Mouse (Mus musculus) thymus, adult 2 months (tissue): Measurements from ENCODE around the gene Mrgprd.

ENCODE experiments used
- CTCF ChIP-seq: fragments of 200-500 bp; IDR thresholded peaks from 2 replicates; pipeline ENCODE4 v1.5.1; 2012; ENCODE audit warnings: mild to moderate bottlenecking, control low read depth, low read length, moderate library complexity, borderline replicate concordance; ENCODE audit not compliant: control insufficient read depth, poor library complexity, insufficient read depth; ENCODE audit errors: extremely low read depth
- POLR2A ChIP-seq: fragments of 200-500 bp; IDR thresholded peaks from 2 replicates; pipeline ENCODE4 v1.6.1; 2012; ENCODE audit warnings: mild to moderate bottlenecking, low read length, control low read depth, moderate library complexity; ENCODE audit not compliant: control insufficient read depth, poor library complexity, insufficient read depth; ENCODE audit errors: extremely low read depth

DNA sequence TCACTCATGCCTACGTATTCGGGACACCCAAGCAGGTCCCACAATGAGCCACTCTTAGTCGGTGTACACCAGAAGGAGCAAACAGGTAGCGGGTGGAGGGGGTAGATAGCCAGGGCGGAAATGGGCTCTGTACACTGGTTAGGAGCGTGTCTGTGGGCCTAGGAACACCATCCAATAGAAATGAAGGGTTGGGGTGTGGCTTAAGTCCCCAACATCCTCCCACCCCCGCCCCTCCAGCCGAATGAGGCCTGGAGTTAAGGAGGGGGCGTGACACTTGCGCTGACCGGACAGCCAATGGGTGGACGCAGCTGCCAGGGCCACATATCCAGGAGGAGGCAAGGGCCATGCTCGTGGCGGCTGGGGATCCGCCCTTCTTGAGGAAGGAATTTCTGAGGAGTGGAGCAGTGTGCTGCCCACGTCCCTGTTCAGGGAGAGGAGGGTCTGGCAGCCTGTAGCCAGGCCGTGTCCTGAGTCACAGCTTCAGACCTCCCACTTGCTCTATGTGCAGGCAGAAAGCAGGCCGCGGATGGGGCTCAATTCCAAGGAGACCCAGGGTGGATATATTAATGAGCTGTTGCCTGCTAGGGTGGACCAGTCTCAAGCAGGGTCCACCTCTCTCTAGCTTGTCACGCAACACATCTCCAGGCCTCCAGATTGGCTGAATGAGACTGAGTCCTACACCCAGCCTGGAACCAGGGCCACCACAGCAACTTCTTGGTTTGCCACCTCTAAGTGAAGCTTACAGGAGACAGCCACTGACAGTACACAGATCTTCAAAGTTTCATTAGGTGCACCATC lies 11.9 kb upstream of the Mrgprd start:
- no peak for TF ChIP-seq POLR2A
- TF ChIP-seq CTCF: no peak
